Mouse (Mus musculus): Measurements from ENCODE around the gene Gm29609.

- no peak for TF ChIP-seq GATA1 (IDR thresholded peaks at IDR 0.05; ENCODE audit: low read length)
- TF ChIP-seq TAL1 (IDR thresholded peaks at IDR 0.05; ENCODE audit: low read length), result no peak
Measured at GRCm38 (mm10) chr5:31200327-31200768, 20.6 kb upstream of the Gm29609 start.

Data from erythroblast, embryonic 14.5 days (primary cell).